Mouse (Mus musculus) hindbrain, embryonic 15.5 days (tissue): Measurements from ENCODE around the gene Stxbp6. TPM values are rescaled to one million over a fixed set of nuclear protein-coding genes. Genes with fewer than 3 reads are reported as not detected.

Experiments used
- ATAC-seq: fragments of 200-750 bp; cut with Nextera tagmentation; 2 replicates; pipeline ENCODE4 v1.8.0; 2017; ENCODE audit warnings: low read depth, moderate number of reproducible peaks, moderate TSS enrichment; ENCODE audit not compliant: low FRiP score
- H3K27ac ChIP-seq: fragments of 300-500 bp; sonication (generic); replicated peaks from 2 replicates; pipeline ENCODE4 v1.5.1; 2015; ENCODE audit warnings: mild to moderate bottlenecking, inconsistent platforms
- H3K27me3 ChIP-seq: fragments of 300-500 bp; sonication (generic); 2 replicates; pipeline ENCODE4 v1.6.1; 2015; ENCODE audit warnings: control low read depth, inconsistent platforms
- H3K36me3 ChIP-seq: fragments of 300-500 bp; sonication (generic); 2 replicates; pipeline ENCODE4 v1.6.1; 2015; ENCODE audit warnings: control low read depth, inconsistent platforms
- H3K4me1 ChIP-seq: fragments of 300-500 bp; sonication (generic); replicated peaks from 2 replicates; pipeline ENCODE4 v1.6.1; 2015; ENCODE audit warnings: control low read depth, inconsistent platforms
- H3K4me2 ChIP-seq: fragments of 300-500 bp; sonication (generic); 2 replicates; pipeline ENCODE4 v1.6.1; 2015; ENCODE audit warnings: moderate library complexity, mild to moderate bottlenecking, inconsistent platforms
- H3K4me3 ChIP-seq: fragments of 300-500 bp; sonication (generic); 2 replicates; pipeline ENCODE4 v1.5.1; 2015; ENCODE audit warnings: mild to moderate bottlenecking, inconsistent platforms
- H3K9ac ChIP-seq: fragments of 300-500 bp; sonication (generic); 2 replicates; pipeline ENCODE4 v1.6.1; 2015; ENCODE audit warnings: inconsistent platforms
- H3K9me3 ChIP-seq: fragments of 300-500 bp; sonication (generic); 2 replicates; pipeline ENCODE4 v1.6.1; 2016; ENCODE audit warnings: control low read depth, inconsistent platforms
- WGBS: fragments of 180-500 bp; shearing (Covaris S2); methylation state at CpG from one replicate; pipeline ENCODE4 v1.1.7; 2015; 5-methylcytosine and 5-hydroxymethylcytosine counted together
- polyA plus RNA-seq: library from polyadenylated mRNA; unstranded; fragments of >200 nt; fragmentation: Nextera tagmentation; extraction: Ambion mirVana; gene quantifications from 2 replicates; pipeline ENCODE4 v1.2.1, GENCODE M21; 2015

Stxbp6 gene
- polyA plus RNA-seq, 1 experiment from 2014 or later: 19.4 TPM

- Histone ChIP-seq H3K4me2 (no peak overlapping the region), H3K36me3 (no peaks in the 10 kb centered on the region), H3K9me3 (no peaks in the 10 kb centered on the region), H3K4me3 (no peak overlapping the region), H3K9ac (no peak overlapping the region), H3K4me1 (no peaks in the 10 kb centered on the region), H3K27ac (no peak overlapping the region), H3K27me3 (no peaks in the 10 kb centered on the region)
- no peak for ATAC-seq
- WGBS: 84% methylated on average over 5 of the region's 5 CpGs
Measured at GRCm38 (mm10) chr12:44899173-44899870, 175.2 kb downstream of the Stxbp6 start.

GRCm38 (mm10) chr12:44896460-44896859 lies 178.0 kb downstream of the Stxbp6 start:
- no peak overlapping the region for H3K27ac ChIP-seq
- no peak overlapping the region for H3K4me2 ChIP-seq
- WGBS: 70% methylated on average over 1 of the region's 1 CpGs
- ATAC-seq: no peak
- no peaks in the 10 kb centered on the region for H3K4me1 ChIP-seq
- no peaks in the 10 kb centered on the region for H3K9me3 ChIP-seq
- H3K9ac ChIP-seq: no peak overlapping the region
- no peaks in the 10 kb centered on the region for H3K27me3 ChIP-seq
- no peak overlapping the region for H3K4me3 ChIP-seq
- H3K36me3 ChIP-seq: no peaks in the 10 kb centered on the region

GRCm38 (mm10) chr12:44889677-44890393 lies 184.7 kb downstream of the Stxbp6 start:
- Histone ChIP-seq H3K4me3 (no peak overlapping the region), H3K9ac (no peak overlapping the region), H3K27me3 (no peaks in the 10 kb centered on the region), H3K36me3 (no peaks in the 10 kb centered on the region), H3K4me2 (no peak overlapping the region), H3K4me1 (no peaks in the 10 kb centered on the region), H3K27ac (no peak overlapping the region), H3K9me3 (no peaks in the 10 kb centered on the region)
- 93% methylated on average over 6 of the region's 6 CpGs for WGBS
- no peak for ATAC-seq

GRCm38 (mm10) chr12:44886826-44887225 lies 187.7 kb downstream of the Stxbp6 start:
- WGBS: 33% methylated on average over 3 of the region's 3 CpGs
- no peak overlapping the region for H3K4me3 ChIP-seq
- no peaks in the 10 kb centered on the region for H3K9me3 ChIP-seq
- no peak for ATAC-seq
- no peaks in the 10 kb centered on the region for H3K4me1 ChIP-seq
- no peaks in the 10 kb centered on the region for H3K27me3 ChIP-seq
- no peak overlapping the region for H3K9ac ChIP-seq
- no peaks in the 10 kb centered on the region for H3K36me3 ChIP-seq
- H3K27ac ChIP-seq: no peak overlapping the region
- H3K4me2 ChIP-seq: no peak overlapping the region

- ATAC-seq: no peak
- no peaks in the 10 kb centered on the region for H3K4me1 ChIP-seq
- H3K9ac ChIP-seq: no peak overlapping the region
- no peaks in the 10 kb centered on the region for H3K36me3 ChIP-seq
- H3K27me3 ChIP-seq: no peaks in the 10 kb centered on the region
- no peak overlapping the region for H3K4me2 ChIP-seq
- H3K4me3 ChIP-seq: no peak overlapping the region
- no peaks in the 10 kb centered on the region for H3K9me3 ChIP-seq
- no peak overlapping the region for H3K27ac ChIP-seq
- WGBS: 73% methylated on average over 2 of the region's 2 CpGs
Measured at GRCm38 (mm10) chr12:44872697-44873096, 201.8 kb downstream of the Stxbp6 start.

GRCm38 (mm10) chr12:44865442-44865841 lies 209.1 kb downstream of the Stxbp6 start:
- Histone ChIP-seq H3K9me3 (no peaks in the 10 kb centered on the region), H3K4me2 (no peak overlapping the region), H3K4me1 (no peaks in the 10 kb centered on the region), H3K9ac (no peak overlapping the region), H3K36me3 (no peaks in the 10 kb centered on the region), H3K27ac (no peak overlapping the region), H3K27me3 (no peaks in the 10 kb centered on the region), H3K4me3 (no peak overlapping the region)
- no peak for ATAC-seq
- WGBS: 89% methylated on average over 3 of the region's 3 CpGs

- Histone ChIP-seq H3K4me3 (no peak overlapping the region), H3K9ac (no peak overlapping the region), H3K36me3 (no peaks in the 10 kb centered on the region), H3K27ac (no peak overlapping the region), H3K9me3 (no peaks in the 10 kb centered on the region), H3K4me2 (no peak overlapping the region), H3K27me3 (no peaks in the 10 kb centered on the region), H3K4me1 (0 out of 2 replicates have a peak, but pooled peaks cover 7% of the 10 kb centered on the region)
- 40% methylated on average over 5 of the region's 5 CpGs for WGBS
- ATAC-seq: no peak
Measured at GRCm38 (mm10) chr12:44859454-44859853, 215.1 kb downstream of the Stxbp6 start.

GRCm38 (mm10) chr12:44858110-44858885 lies 216.2 kb downstream of the Stxbp6 start:
- Histone ChIP-seq H3K27me3 (no peaks in the 10 kb centered on the region), H3K4me2 (no peak overlapping the region), H3K9me3 (no peaks in the 10 kb centered on the region), H3K36me3 (no peaks in the 10 kb centered on the region), H3K4me1 (0 out of 2 replicates have a peak, but pooled peaks cover 7% of the 10 kb centered on the region), H3K27ac (no peak overlapping the region), H3K9ac (no peak overlapping the region), H3K4me3 (no peak overlapping the region)
- 0 out of 2 replicates have a peak, but pooled peaks have one; percentile 61 for ATAC-seq
- 33% methylated on average over 4 of the region's 4 CpGs for WGBS

GRCm38 (mm10) chr12:44852024-44852423 lies 222.5 kb downstream of the Stxbp6 start:
- no peaks in the 10 kb centered on the region for H3K36me3 ChIP-seq
- no peak overlapping the region for H3K27ac ChIP-seq
- no peak overlapping the region for H3K9ac ChIP-seq
- no peak for ATAC-seq
- no peaks in the 10 kb centered on the region for H3K4me1 ChIP-seq
- H3K4me2 ChIP-seq: no peak overlapping the region
- H3K9me3 ChIP-seq: no peaks in the 10 kb centered on the region
- no peak overlapping the region for H3K4me3 ChIP-seq
- H3K27me3 ChIP-seq: no peaks in the 10 kb centered on the region
- 49% methylated on average over 1 of the region's 1 CpGs for WGBS

- no peak for ATAC-seq
- no peaks in the 10 kb centered on the region for H3K9me3 ChIP-seq
- H3K27ac ChIP-seq: no peak overlapping the region
- H3K4me1 ChIP-seq: no peaks in the 10 kb centered on the region
- 77% methylated on average over 1 of the region's 1 CpGs for WGBS
- no peak overlapping the region for H3K9ac ChIP-seq
- H3K36me3 ChIP-seq: no peaks in the 10 kb centered on the region
- no peak overlapping the region for H3K4me3 ChIP-seq
- no peaks in the 10 kb centered on the region for H3K27me3 ChIP-seq
- H3K4me2 ChIP-seq: no peak overlapping the region
Measured at GRCm38 (mm10) chr12:44850516-44850915, 224.0 kb downstream of the Stxbp6 start.

- Histone ChIP-seq H3K9me3 (no peaks in the 10 kb centered on the region), H3K4me1 (no peaks in the 10 kb centered on the region), H3K27ac (no peak overlapping the region), H3K4me2 (no peak overlapping the region), H3K27me3 (no peaks in the 10 kb centered on the region), H3K36me3 (no peaks in the 10 kb centered on the region), H3K4me3 (no peak overlapping the region), H3K9ac (no peak overlapping the region)
- 53% methylated on average over 3 of the region's 3 CpGs for WGBS
- ATAC-seq: peak; percentile 45
Measured at GRCm38 (mm10) chr12:44848483-44849221, 225.9 kb downstream of the Stxbp6 start.
